Mouse (Mus musculus) erythroblast, embryonic 14.5 days (primary cell): ENCODE measurements around the gene Ajm1.

Experiments
- GATA1 ChIP-seq: IDR thresholded peaks from 2 replicates; pipeline ENCODE4 v1.6.1; 2012; ENCODE audit warnings: low read length, inconsistent platforms, mixed read lengths
- TAL1 ChIP-seq: IDR thresholded peaks from 3 replicates; pipeline ENCODE4 v1.6.1; 2012; ENCODE audit warnings: low read length, inconsistent platforms, mixed read lengths

DNA sequence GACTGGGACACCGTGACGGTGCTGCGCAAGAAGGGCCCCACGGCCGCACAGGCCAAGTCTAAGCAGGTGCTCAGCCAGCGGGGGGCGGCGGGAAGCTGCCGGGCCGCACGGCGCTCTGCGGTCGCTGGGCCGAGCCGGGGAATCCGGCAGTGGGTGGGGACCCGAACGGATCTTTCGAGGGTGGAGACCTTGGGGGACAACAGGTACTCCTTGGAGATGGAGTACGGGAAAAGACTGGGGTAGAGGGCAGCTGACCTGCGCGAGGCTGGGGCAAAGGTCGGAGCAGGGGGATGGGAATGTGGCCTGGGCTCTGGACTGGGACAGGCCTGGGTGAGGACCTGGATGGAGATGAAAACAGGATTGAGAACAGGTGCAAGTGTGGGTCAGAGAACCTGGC is 23.6 kb downstream of the Ajm1 start:
- TF ChIP-seq GATA1 (no peak), TAL1 (no peak)
